8 mouse cellular contexts compared by ENCODE assay signal in genomic region chr16:10834542-10834910, GRCm38 (mm10). TPM values are rescaled to one million over a fixed set of nuclear protein-coding genes. Genes with fewer than 3 reads are reported as not detected.
A peak's percentile ranks its signal among the peaks of the same experiment; 100 is the strongest.
DNase-seq lines count a peak whose midpoint lies in the region; ATAC-seq and TF ChIP-seq lines count a peak whose summit lies in the region.

No protein-coding gene starts in this region.

- no peak for TF ChIP-seq EP300 in ES-Bruce4 (IDR thresholded peaks at IDR 0.05; ENCODE audit: insufficient read depth, low read depth, low read length)

- H3K36me3 ChIP-seq in heart, embryonic 10.5 days: 0 out of 2 replicates have a peak, but pooled peaks cover 2% of the 10 kb centered on the region
- no peaks in the 10 kb centered on the region for H3K36me3 ChIP-seq in ES-Bruce4 (ENCODE audit: control insufficient read depth, insufficient read depth, low read length, poor library complexity, severe bottlenecking)
- H3K36me3 ChIP-seq in forebrain, embryonic 16.5 days (ENCODE audit: control insufficient read depth, insufficient read depth): no peaks in the 10 kb centered on the region
- H3K36me3 ChIP-seq in macrophage (ENCODE audit: inconsistent target): no peaks in the 10 kb centered on the region

- H3K27ac ChIP-seq in heart, embryonic 10.5 days: peak overlapping the region; percentile 98
- H3K27ac ChIP-seq in ES-Bruce4 (ENCODE audit: insufficient read depth, low read length) (no peak overlapping the region), macrophage (no peak overlapping the region)
- no peak overlapping the region for H3K27ac ChIP-seq in forebrain, embryonic 16.5 days (ENCODE audit: low read length)

- no peaks in the 10 kb centered on the region for H3K79me2 ChIP-seq in macrophage (ENCODE audit: inconsistent target)

- no peak for DNase-seq in heart, embryonic 10.5 days (ENCODE audit: low spot score)
- no peak for DNase-seq in heart, adult 8-10 months (ENCODE audit: low spot score)
- no peak for DNase-seq in urinary bladder, postnatal 10 days (ENCODE audit: low spot score)
- DNase-seq in thymus, postnatal 14 days: no peak
- no peak for DNase-seq in adrenal gland, adult 18-20 months (ENCODE audit: low spot score in 2 of 2)

- WGBS in heart, embryonic 10.5 days: 12% methylated on average over 12 of the region's 12 CpGs
- 7% methylated on average over 12 of the region's 12 CpGs for WGBS in forebrain, embryonic 16.5 days
- 3% methylated on average over 12 of the region's 12 CpGs for WGBS in macrophage (ENCODE audit: missing documents)

- no peaks in the 10 kb centered on the region for H3K9me3 ChIP-seq in heart, embryonic 10.5 days
- H3K9me3 ChIP-seq in ES-Bruce4 (replicated peaks; ENCODE audit: control insufficient read depth, insufficient read depth, low read length, poor library complexity, severe bottlenecking): no peaks in the 10 kb centered on the region
- no peaks in the 10 kb centered on the region for H3K9me3 ChIP-seq in forebrain, embryonic 16.5 days (ENCODE audit: control insufficient read depth, low read length)

- no peak for TF ChIP-seq POLR2A in ES-Bruce4 (IDR thresholded peaks at IDR 0.05; ENCODE audit: insufficient read depth, low read length)

- no peaks in the 10 kb centered on the region for H3K27me3 ChIP-seq in heart, embryonic 10.5 days (ENCODE audit: insufficient read depth, poor library complexity, severe bottlenecking)
- H3K27me3 ChIP-seq in ES-Bruce4 (ENCODE audit: control insufficient read depth, insufficient read depth, low read length, poor library complexity, severe bottlenecking): no peaks in the 10 kb centered on the region
- H3K27me3 ChIP-seq in forebrain, embryonic 16.5 days (replicated peaks; ENCODE audit: control insufficient read depth, insufficient read depth, low read length): no peaks in the 10 kb centered on the region

- H3K9ac ChIP-seq in ES-Bruce4 (ENCODE audit: low read depth, poor library complexity, severe bottlenecking): peak overlapping the region; percentile 48
- H3K9ac ChIP-seq in forebrain, embryonic 16.5 days (replicated peaks; ENCODE audit: low read depth, low read length): peak overlapping the region; percentile 39

- H3K4me1 ChIP-seq in heart, embryonic 10.5 days: peaks cover 41% of the 10 kb centered on the region
- H3K4me1 ChIP-seq in ES-Bruce4 (ENCODE audit: control insufficient read depth, insufficient read depth, low read length): no peaks in the 10 kb centered on the region
- peaks cover 7% of the 10 kb centered on the region for H3K4me1 ChIP-seq in forebrain, embryonic 16.5 days (replicated peaks; ENCODE audit: control insufficient read depth, insufficient read depth, low read length)

- no peak for ATAC-seq in forebrain, embryonic 16.5 days

- H3K4me2 ChIP-seq in forebrain, embryonic 16.5 days (ENCODE audit: low read length): peak overlapping the region; percentile 96

- H3K4me3 ChIP-seq in heart, embryonic 10.5 days: peak overlapping the region; percentile 89
- H3K4me3 ChIP-seq in ES-Bruce4 (ENCODE audit: low read depth, low read length) (no peak overlapping the region), macrophage (ENCODE audit: inconsistent target) (peak overlapping the region; percentile 18; the same call in 1 of the 2 replicates)
- peak overlapping the region; percentile 87 for H3K4me3 ChIP-seq in forebrain, embryonic 16.5 days (replicated peaks; ENCODE audit: low read length)

- no peak for TF ChIP-seq CTCF in ES-Bruce4 (IDR thresholded peaks at IDR 0.05; ENCODE audit: low read depth, low read length)

RNA-seq across cellular contexts. Expression of gene Rmi2, which starts 0.3 kb away (rescaled TPM):
- 3.7 and 4.1 TPM in 2 replicates for polyA plus RNA-seq in heart, embryonic 10.5 days (2016; fragmentation: Nextera tagmentation; extraction: Ambion mirVana)
- total RNA-seq in heart, adult 8-10 months (2022): under 1 TPM; 0.29 to 0.41 (median 0.32) TPM
- polyA plus RNA-seq in ES-Bruce4 (2011; ENCODE audit: insufficient read depth, insufficient read length, low read depth, missing spikeins) (3.7 and 3.8 TPM in 2 replicates), macrophage (2018) (0.06 to 1.1 TPM in 2 of 3 replicates, not detected in the other)
- 0.75 and 0.94 TPM in 2 replicates for polyA plus RNA-seq in forebrain, embryonic 16.5 days (2015; fragmentation: Nextera tagmentation; extraction: Ambion mirVana)
- 1 to 10 TPM in 9 of 26 experiments, under 1 TPM in 9, not detected in 8; 0.26 to 2.5 (median 1.1) TPM for total RNA-seq in macrophage (2018; cell fraction: chromatin; rRNA removed)
- total RNA-seq in macrophage (2018; cell fraction: cytosol; rRNA removed): 1 to 10 TPM in 2 of 26 experiments, under 1 TPM in 23, not detected in 1; 0.03 to 1.1 (median 0.38) TPM
- total RNA-seq in macrophage (2018; cell fraction: nucleus; rRNA removed): 1 to 10 TPM in 6 of 26 experiments, under 1 TPM in 12, not detected in 8; 0.18 to 4.2 (median 0.66) TPM
- under 1 TPM; 0.51 to 0.56 TPM for total RNA-seq in adrenal gland, adult 18-20 months (2021)

RNA-seq across cellular contexts. Expression of gene Gm11172, which starts 21.8 kb away (rescaled TPM):
- not detected in 2 replicates for polyA plus RNA-seq in heart, embryonic 10.5 days (2016; fragmentation: Nextera tagmentation; extraction: Ambion mirVana)
- total RNA-seq in heart, adult 8-10 months (2022): not detected
- polyA plus RNA-seq in ES-Bruce4 (2011; ENCODE audit: insufficient read depth, insufficient read length, low read depth, missing spikeins): not detected in 2 replicates
- not detected in 2 replicates for polyA plus RNA-seq in forebrain, embryonic 16.5 days (2015; fragmentation: Nextera tagmentation; extraction: Ambion mirVana)
- total RNA-seq in macrophage (2018; cell fraction: chromatin; rRNA removed): not detected
- not detected for total RNA-seq in macrophage (2018; cell fraction: cytosol; rRNA removed)
- total RNA-seq in macrophage (2018; cell fraction: nucleus; rRNA removed): not detected
- polyA plus RNA-seq in macrophage (2018): not detected in 3 replicates
- not detected for total RNA-seq in adrenal gland, adult 18-20 months (2021)

RNA-seq across cellular contexts. Expression of gene Prm1, which starts 28.9 kb away (rescaled TPM):
- polyA plus RNA-seq in heart, embryonic 10.5 days (2016; fragmentation: Nextera tagmentation; extraction: Ambion mirVana): 0.36 TPM in 1 of 2 replicates, not detected in the other
- total RNA-seq in heart, adult 8-10 months (2022): not detected
- polyA plus RNA-seq in ES-Bruce4 (2011; ENCODE audit: insufficient read depth, insufficient read length, low read depth, missing spikeins) (not detected in 2 replicates), macrophage (2018) (not detected in 3 replicates)
- not detected in 2 replicates for polyA plus RNA-seq in forebrain, embryonic 16.5 days (2015; fragmentation: Nextera tagmentation; extraction: Ambion mirVana)
- not detected for total RNA-seq in macrophage (2018; cell fraction: chromatin; rRNA removed)
- under 1 TPM in 3 of 26 experiments, not detected in 23; 0.38 to 0.68 (median 0.58) TPM for total RNA-seq in macrophage (2018; cell fraction: cytosol; rRNA removed)
- total RNA-seq in macrophage (2018; cell fraction: nucleus; rRNA removed): not detected
- not detected for total RNA-seq in adrenal gland, adult 18-20 months (2021)

RNA-seq across cellular contexts. Expression of gene Prm2, which starts 38.6 kb away (rescaled TPM):
- not detected in 2 replicates for polyA plus RNA-seq in heart, embryonic 10.5 days (2016; fragmentation: Nextera tagmentation; extraction: Ambion mirVana)
- not detected for total RNA-seq in heart, adult 8-10 months (2022)
- polyA plus RNA-seq in ES-Bruce4 (2011; ENCODE audit: insufficient read depth, insufficient read length, low read depth, missing spikeins) (not detected in 2 replicates), macrophage (2018) (not detected in 3 replicates)
- not detected in 2 replicates for polyA plus RNA-seq in forebrain, embryonic 16.5 days (2015; fragmentation: Nextera tagmentation; extraction: Ambion mirVana)
- not detected for total RNA-seq in macrophage (2018; cell fraction: chromatin; rRNA removed)
- not detected for total RNA-seq in macrophage (2018; cell fraction: cytosol; rRNA removed)
- not detected for total RNA-seq in macrophage (2018; cell fraction: nucleus; rRNA removed)
- not detected for total RNA-seq in adrenal gland, adult 18-20 months (2021)

RNA-seq across cellular contexts. Expression of gene Prm3, which starts 43.8 kb away (rescaled TPM):
- polyA plus RNA-seq in heart, embryonic 10.5 days (2016; fragmentation: Nextera tagmentation; extraction: Ambion mirVana): not detected in 2 replicates
- not detected for total RNA-seq in heart, adult 8-10 months (2022)
- polyA plus RNA-seq in ES-Bruce4 (2011; ENCODE audit: insufficient read depth, insufficient read length, low read depth, missing spikeins): not detected in 2 replicates
- not detected in 2 replicates for polyA plus RNA-seq in forebrain, embryonic 16.5 days (2015; fragmentation: Nextera tagmentation; extraction: Ambion mirVana)
- not detected for total RNA-seq in macrophage (2018; cell fraction: chromatin; rRNA removed)
- not detected for total RNA-seq in macrophage (2018; cell fraction: cytosol; rRNA removed)
- total RNA-seq in macrophage (2018; cell fraction: nucleus; rRNA removed): not detected
- polyA plus RNA-seq in macrophage (2018): not detected in 3 replicates
- total RNA-seq in adrenal gland, adult 18-20 months (2021): not detected
